Mouse (Mus musculus): ENCODE data around the gene Zfp276. TPM values are rescaled to one million over a fixed set of nuclear protein-coding genes. Genes with fewer than 3 reads are reported as not detected.
"Not testable (repeated sequence)": the region's sequence is repeated elsewhere in the genome, so short reads cannot be mapped to it uniquely, and the experiment has no call there.

The Zfp276 gene
- polyA plus RNA-seq, 1 experiment from 2014 or later, result 25.4 TPM

DNA sequence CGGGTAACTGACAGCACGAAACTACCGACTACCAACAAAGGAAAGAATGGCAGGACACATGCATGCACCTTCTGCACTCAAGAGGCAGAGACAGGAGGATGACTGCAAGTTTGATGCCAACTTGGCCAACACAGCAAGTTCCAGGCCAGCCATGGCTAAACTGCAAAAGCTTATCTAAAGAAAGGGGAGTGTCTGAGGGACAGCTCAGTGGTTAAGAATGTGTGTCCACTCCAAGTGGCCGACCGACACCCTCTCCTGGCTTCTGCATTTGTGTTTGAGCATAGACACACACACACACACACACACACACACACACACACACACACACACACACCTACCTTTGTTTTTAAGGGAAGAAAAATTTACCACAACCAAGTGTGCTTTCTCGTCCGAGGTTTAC lies 24.4 kb downstream of the Zfp276 start:
- H3K9me3 ChIP-seq, result no peaks in the 10 kb centered on the region
- H3K36me3 ChIP-seq, result peaks cover 23% of the 10 kb centered on the region
- no peaks in the 10 kb centered on the region for H3K4me1 ChIP-seq
- WGBS, result 75% methylated on average over 7 of the region's 7 CpGs
- H3K4me3 ChIP-seq, result no peak overlapping the region
- H3K4me2 ChIP-seq, result no peak overlapping the region
- no peak overlapping the region for H3K9ac ChIP-seq
- no peak for ATAC-seq (ENCODE audit: insufficient number of reproducible peaks, low FRiP score, low TSS enrichment, low read depth)
- H3K27me3 ChIP-seq, result no peaks in the 10 kb centered on the region
- no peak overlapping the region for H3K27ac ChIP-seq

DNA sequence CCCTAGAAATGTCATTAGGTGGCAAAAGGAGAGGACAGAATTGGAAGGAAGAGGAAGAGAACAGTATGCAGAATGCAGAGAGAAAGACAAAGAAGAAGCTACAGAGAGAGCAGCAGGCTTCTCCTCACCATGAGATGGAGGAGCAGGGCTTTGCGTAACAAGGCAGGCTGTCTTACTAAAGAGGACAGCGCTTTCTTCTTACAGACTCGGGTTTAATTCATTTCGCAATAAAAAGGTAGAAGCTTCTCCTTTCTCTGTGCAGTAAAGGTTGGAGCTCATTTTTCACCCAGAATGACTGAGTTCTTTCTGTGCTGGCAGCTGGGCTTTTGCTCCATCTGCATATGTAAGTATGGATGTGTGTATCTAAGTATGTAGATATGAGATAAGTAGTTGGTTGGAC lies 25.8 kb downstream of the Zfp276 start:
- ATAC-seq (ENCODE audit: insufficient number of reproducible peaks, low FRiP score, low TSS enrichment, low read depth), result no peak
- no peak overlapping the region for H3K9ac ChIP-seq
- no peak overlapping the region for H3K4me3 ChIP-seq
- H3K27ac ChIP-seq, result no peak overlapping the region
- H3K27me3 ChIP-seq, result no peaks in the 10 kb centered on the region
- no peaks in the 10 kb centered on the region for H3K4me1 ChIP-seq
- peaks cover 23% of the 10 kb centered on the region for H3K36me3 ChIP-seq
- no peak overlapping the region for H3K4me2 ChIP-seq
- no peaks in the 10 kb centered on the region for H3K9me3 ChIP-seq
- 88% methylated on average over 4 of the region's 4 CpGs for WGBS

DNA sequence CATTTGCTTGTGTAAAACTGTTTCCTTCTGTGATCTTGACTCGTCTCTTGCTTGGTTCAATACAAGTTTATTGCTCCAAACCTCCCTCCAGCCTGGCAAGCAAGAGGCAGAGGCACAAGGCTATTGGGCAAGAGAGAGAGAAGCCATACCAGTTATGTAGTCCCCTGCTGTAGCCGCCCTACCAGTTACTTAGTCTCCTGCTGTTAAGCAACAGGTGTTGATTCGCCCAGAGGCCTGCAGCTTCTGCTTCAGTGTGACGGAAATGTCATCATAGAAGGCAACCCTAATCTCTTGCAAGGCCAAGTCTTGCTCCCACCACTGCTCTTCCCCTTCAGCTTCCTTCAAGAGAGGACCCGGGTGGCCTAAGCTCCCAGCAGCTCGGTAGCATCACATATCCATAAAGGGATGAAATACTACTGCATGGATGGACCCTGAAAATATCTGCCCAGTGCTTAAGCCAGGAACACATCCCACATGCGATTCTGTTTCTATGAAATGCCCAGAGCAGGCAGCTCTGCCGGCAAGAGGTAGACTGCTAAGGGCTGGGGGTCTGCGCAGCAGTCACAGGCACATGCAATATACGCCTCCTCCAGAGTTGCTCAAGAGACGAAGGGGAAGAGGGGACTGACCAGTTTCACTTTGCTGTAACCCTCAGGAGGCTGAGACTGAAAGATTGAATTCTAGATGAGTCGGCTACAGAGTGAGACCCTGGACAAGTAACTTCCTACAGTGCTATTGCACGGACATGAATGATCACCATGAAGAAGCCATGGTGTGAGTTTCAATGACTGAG lies 26.5 kb downstream of the Zfp276 start:
- no peaks in the 10 kb centered on the region for H3K4me1 ChIP-seq
- no peaks in the 10 kb centered on the region for H3K27me3 ChIP-seq
- H3K9ac ChIP-seq, result no peak overlapping the region
- no peak overlapping the region for H3K4me3 ChIP-seq
- no peak for ATAC-seq (ENCODE audit: insufficient number of reproducible peaks, low FRiP score, low TSS enrichment, low read depth)
- no peaks in the 10 kb centered on the region for H3K9me3 ChIP-seq
- 83% methylated on average over 13 of the region's 13 CpGs for WGBS
- peaks cover 19% of the 10 kb centered on the region for H3K36me3 ChIP-seq
- H3K27ac ChIP-seq, result no peak overlapping the region
- no peak overlapping the region for H3K4me2 ChIP-seq

DNA sequence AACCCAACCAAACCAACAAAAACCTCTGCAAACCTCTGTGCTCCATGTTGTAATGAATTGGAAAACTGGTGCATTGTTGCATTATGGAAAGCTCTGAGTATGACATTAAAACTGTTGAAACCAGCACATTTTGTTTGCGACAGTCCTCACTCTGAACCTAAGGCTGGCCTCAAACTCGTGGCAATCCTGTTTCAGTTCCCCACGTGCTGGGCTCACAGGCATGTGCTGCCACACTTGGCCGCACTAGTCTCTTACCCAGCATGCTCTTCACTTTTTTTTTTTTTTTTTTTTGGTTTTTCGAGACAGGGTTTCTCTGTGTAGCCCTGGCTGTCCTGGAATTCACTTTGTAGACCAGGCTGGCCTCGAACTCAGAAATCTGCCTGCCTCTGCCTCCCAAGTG lies 29.0 kb downstream of the Zfp276 start:
- not testable (repeated sequence) for H3K4me2 ChIP-seq; ATAC-seq (ENCODE audit: insufficient number of reproducible peaks, low FRiP score, low TSS enrichment, low read depth); H3K9me3 ChIP-seq; H3K27ac ChIP-seq; H3K4me1 ChIP-seq; H3K27me3 ChIP-seq; H3K4me3 ChIP-seq; H3K9ac ChIP-seq
- peaks cover 27% of the 10 kb centered on the region for H3K36me3 ChIP-seq
- 87% methylated on average over 5 of the region's 6 CpGs for WGBS

DNA sequence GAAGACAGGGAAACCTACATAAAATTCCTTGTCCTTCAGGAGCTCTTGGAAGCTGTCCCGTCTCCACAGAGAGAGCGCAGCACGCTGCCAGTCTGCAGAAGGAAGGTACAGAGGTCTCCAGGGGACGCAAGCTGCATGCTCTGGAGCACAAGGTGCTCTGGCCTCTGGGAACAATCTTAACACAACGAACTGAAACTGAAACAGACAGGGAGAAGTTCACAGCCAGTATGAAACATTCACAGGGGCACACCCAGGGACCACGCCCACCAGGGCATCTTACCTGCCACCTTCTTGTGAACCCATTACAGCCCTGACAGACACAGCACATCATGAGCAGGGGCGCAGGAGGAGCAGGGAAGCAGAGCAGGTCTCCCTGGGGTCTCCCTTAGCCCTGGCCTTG lies 30.0 kb downstream of the Zfp276 start:
- Histone ChIP-seq H3K4me2 (no peak overlapping the region), H3K27me3 (no peaks in the 10 kb centered on the region), H3K27ac (no peak overlapping the region), H3K36me3 (peaks cover 35% of the 10 kb centered on the region), H3K4me1 (no peaks in the 10 kb centered on the region), H3K4me3 (no peak overlapping the region), H3K9ac (no peak overlapping the region), H3K9me3 (no peaks in the 10 kb centered on the region)
- ATAC-seq (ENCODE audit: insufficient number of reproducible peaks, low FRiP score, low TSS enrichment, low read depth), result no peak
- 84% methylated on average over 7 of the region's 7 CpGs for WGBS

DNA sequence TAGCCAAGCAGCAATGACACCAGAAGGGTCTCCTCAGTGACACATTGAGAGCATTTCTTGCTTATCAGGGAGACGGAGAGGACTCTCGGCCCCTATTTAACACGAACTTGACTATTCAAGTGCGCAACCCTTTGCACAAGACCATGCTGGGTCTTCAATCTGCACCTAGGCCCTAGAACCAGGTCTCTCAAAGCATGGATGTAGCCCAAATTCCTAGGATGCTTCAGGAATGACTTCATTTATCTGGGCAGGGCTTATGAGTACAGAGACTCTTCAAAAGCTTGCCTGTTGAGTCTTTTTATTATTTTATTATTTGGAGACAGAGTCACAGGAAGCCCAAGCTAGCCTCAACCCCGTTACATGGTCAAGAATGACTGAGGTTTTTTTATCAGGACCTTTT lies 30.5 kb downstream of the Zfp276 start:
- Histone ChIP-seq H3K36me3 (peaks cover 36% of the 10 kb centered on the region), H3K27ac (no peak overlapping the region), H3K4me1 (no peaks in the 10 kb centered on the region), H3K4me2 (no peak overlapping the region), H3K4me3 (no peak overlapping the region), H3K27me3 (no peaks in the 10 kb centered on the region), H3K9me3 (no peaks in the 10 kb centered on the region), H3K9ac (no peak overlapping the region)
- WGBS, result 92% methylated on average over 5 of the region's 5 CpGs
- no peak for ATAC-seq (ENCODE audit: insufficient number of reproducible peaks, low FRiP score, low TSS enrichment, low read depth)

DNA sequence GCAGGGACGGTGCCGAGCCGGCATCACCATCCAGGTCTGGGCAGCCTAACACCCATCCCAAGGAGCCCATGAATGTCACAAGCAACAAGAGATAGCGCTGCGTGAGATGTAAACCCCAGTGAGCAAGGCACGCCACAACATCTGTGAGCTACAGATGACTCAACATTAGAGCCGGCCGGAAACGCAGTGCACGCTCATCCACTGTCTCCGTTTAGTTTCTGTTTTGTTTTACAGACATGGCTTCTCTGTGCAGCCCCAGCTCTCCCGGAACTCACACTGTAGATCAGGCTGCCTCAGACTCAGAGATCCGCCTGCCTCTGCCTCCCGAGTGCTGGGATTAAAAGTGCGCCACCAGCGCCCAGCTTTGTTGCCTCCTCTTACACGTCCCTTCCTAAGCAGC lies 33.4 kb downstream of the Zfp276 start:
- Histone ChIP-seq H3K27ac (no peak overlapping the region), H3K9ac (no peak overlapping the region), H3K4me1 (no peaks in the 10 kb centered on the region), H3K4me2 (no peak overlapping the region), H3K27me3 (no peaks in the 10 kb centered on the region), H3K36me3 (peaks cover 27% of the 10 kb centered on the region), H3K4me3 (no peak overlapping the region), H3K9me3 (no peaks in the 10 kb centered on the region)
- no peak for ATAC-seq (ENCODE audit: insufficient number of reproducible peaks, low FRiP score, low TSS enrichment, low read depth)
- WGBS, result 94% methylated on average over 17 of the region's 17 CpGs

DNA sequence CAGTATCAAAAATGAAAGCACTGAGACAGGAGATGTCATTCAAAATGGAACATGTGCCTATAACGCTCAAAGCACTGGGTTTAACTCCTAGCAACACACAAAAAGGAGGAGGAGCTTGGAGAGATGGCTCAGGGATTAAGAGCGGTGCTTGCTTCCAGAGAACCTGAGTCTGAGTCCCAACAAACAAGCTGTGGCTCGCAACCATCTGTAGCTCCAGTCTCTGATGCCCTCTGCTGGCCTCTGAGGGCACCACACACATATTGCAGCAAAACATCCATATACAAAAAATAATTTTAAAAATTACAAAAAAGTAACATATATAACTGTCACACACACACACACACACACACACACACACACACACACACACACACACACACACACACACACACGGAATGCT lies 36.2 kb downstream of the Zfp276 start:
- Histone ChIP-seq H3K9me3 (no peaks in the 10 kb centered on the region), H3K4me3 (no peak overlapping the region), H3K9ac (no peak overlapping the region), H3K27ac (no peak overlapping the region), H3K36me3 (peaks cover 27% of the 10 kb centered on the region), H3K4me1 (no peaks in the 10 kb centered on the region), H3K27me3 (no peaks in the 10 kb centered on the region), H3K4me2 (no peak overlapping the region)
- 70% methylated on average over 4 of the region's 4 CpGs for WGBS
- ATAC-seq (ENCODE audit: insufficient number of reproducible peaks, low FRiP score, low TSS enrichment, low read depth), result no peak

DNA sequence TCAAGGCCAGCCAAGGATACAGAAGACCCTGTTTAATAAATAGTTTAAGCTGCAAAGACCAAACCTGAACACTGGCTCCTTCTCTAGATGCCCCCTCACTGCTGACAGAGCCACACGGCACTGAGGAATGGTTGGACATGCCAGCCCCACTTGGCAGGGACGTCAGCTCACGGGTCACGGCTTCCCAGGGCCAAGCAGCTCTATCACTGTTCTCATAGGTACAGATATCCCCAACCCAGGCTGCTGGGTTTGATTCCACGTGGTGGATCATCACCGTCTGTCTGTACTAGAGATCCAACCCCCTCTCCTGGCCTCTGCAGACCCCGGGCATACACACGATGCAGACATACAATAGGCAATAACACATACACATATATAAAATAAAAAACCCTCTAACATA lies 36.7 kb downstream of the Zfp276 start:
- peaks cover 32% of the 10 kb centered on the region for H3K36me3 ChIP-seq
- 92% methylated on average over 8 of the region's 8 CpGs for WGBS

DNA sequence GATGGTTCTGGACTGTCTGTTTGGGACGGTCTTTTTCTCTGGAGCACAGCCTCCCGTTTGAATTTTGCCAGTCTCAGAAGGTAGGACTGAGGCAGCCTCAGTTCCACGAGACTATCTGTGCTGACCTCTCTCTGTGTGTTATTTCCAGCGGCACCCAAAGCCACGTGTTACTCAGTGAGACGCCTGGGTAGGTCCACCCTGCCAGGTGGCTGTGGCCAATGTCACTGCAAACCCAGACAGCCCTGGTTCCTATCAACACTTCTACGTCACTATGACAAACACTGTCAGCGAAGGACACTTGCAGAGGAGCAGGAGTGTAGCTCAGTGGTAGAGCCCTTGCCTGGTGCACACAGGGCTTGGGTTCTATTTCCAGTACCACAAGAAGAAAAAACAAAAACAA lies 37.7 kb downstream of the Zfp276 start:
- H3K4me3 ChIP-seq, result no peak overlapping the region
- H3K9ac ChIP-seq, result no peak overlapping the region
- H3K27ac ChIP-seq, result no peak overlapping the region
- H3K4me2 ChIP-seq, result no peak overlapping the region
- 81% methylated on average over 8 of the region's 8 CpGs for WGBS
- H3K27me3 ChIP-seq, result no peaks in the 10 kb centered on the region
- H3K4me1 ChIP-seq, result no peaks in the 10 kb centered on the region
- no peak for ATAC-seq (ENCODE audit: insufficient number of reproducible peaks, low FRiP score, low TSS enrichment, low read depth)
- no peaks in the 10 kb centered on the region for H3K9me3 ChIP-seq
- peaks cover 38% of the 10 kb centered on the region for H3K36me3 ChIP-seq

More for the DNA sequence above, 36.7 kb downstream of the Zfp276 start:
- Histone ChIP-seq H3K4me3 (no peak overlapping the region), H3K9ac (no peak overlapping the region), H3K4me2 (no peak overlapping the region), H3K9me3 (no peaks in the 10 kb centered on the region), H3K4me1 (no peaks in the 10 kb centered on the region), H3K27ac (no peak overlapping the region), H3K27me3 (no peaks in the 10 kb centered on the region)
- no peak for ATAC-seq (ENCODE audit: insufficient number of reproducible peaks, low FRiP score, low TSS enrichment, low read depth)

DNA sequence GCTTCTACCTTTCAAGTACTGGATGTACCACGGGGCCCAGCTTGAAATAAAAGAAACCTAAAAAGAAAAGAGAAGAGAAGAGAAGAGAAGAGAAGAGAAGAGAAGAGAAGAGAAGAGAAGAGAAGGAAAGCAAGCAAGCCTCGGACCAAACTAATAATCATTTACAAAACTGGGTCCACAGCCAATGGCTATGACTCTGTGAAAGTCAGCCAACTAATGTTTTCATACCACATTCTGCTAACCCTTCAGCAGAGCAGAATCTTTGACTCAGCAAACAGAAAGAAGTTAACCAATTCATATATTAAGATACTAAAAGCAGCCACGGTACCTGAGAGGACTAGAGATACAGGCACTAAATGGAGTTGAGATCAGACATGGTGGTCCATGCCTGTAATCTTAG lies 38.3 kb downstream of the Zfp276 start:
- 79% methylated on average over 3 of the region's 3 CpGs for WGBS
- H3K4me1 ChIP-seq, result no peaks in the 10 kb centered on the region
- no peak for ATAC-seq (ENCODE audit: insufficient number of reproducible peaks, low FRiP score, low TSS enrichment, low read depth)

DNA sequence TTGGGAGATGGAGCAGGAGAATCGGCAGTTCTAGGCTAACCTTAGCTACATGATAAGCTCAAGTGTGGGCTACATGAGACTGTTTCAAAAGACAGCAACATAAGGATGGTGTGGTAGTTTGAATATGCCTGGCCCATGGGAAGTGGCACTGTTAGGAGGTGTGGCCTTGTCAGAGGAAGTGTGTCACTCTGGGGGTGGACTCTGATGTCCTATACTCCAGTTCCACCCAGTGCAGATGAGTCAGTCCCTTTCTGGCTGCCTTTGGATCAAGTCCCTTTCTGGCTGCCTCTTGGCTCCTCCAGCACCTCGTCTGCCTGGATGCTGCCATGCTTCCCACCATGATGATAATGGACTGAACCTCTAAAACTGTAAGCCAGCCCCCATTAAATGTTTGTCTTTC lies 38.8 kb downstream of the Zfp276 start:
- Histone ChIP-seq H3K27me3 (no peaks in the 10 kb centered on the region), H3K36me3 (peaks cover 36% of the 10 kb centered on the region), H3K4me3 (no peak overlapping the region), H3K4me2 (no peak overlapping the region), H3K27ac (no peak overlapping the region), H3K4me1 (no peaks in the 10 kb centered on the region), H3K9me3 (no peaks in the 10 kb centered on the region), H3K9ac (no peak overlapping the region)
- no peak for ATAC-seq (ENCODE audit: insufficient number of reproducible peaks, low FRiP score, low TSS enrichment, low read depth)
- WGBS, result 85% methylated on average over 2 of the region's 2 CpGs

More for the DNA sequence above, 38.3 kb downstream of the Zfp276 start:
- no peak overlapping the region for H3K9ac ChIP-seq
- H3K27ac ChIP-seq, result no peak overlapping the region
- H3K4me3 ChIP-seq, result no peak overlapping the region
- H3K36me3 ChIP-seq, result peaks cover 40% of the 10 kb centered on the region
- H3K9me3 ChIP-seq, result no peaks in the 10 kb centered on the region
- H3K27me3 ChIP-seq, result no peaks in the 10 kb centered on the region
- no peak overlapping the region for H3K4me2 ChIP-seq

DNA sequence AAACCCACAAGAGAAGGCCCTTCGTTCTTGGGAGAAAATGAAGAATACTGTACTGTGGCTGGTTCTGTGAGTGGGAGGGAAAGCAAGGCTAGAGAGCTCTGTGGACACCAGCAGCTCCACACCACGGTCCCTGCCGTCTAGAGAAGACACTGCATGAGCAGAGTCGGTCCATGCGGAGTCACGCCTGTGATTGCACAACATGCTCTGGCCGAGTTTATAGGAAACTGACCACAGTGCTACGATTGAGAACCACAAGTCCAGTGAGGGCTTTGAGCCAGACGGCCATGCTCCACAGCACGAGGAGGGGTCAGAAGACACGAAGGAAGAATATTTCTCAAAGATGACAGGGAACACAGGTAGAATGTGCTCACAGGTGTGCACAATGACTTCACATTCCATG lies 44.3 kb downstream of the Zfp276 start:
- Histone ChIP-seq H3K36me3 (peaks cover 21% of the 10 kb centered on the region), H3K9me3 (no peaks in the 10 kb centered on the region), H3K27ac (no peak overlapping the region), H3K4me3 (no peak overlapping the region), H3K27me3 (no peaks in the 10 kb centered on the region), H3K4me1 (no peaks in the 10 kb centered on the region), H3K9ac (no peak overlapping the region), H3K4me2 (no peak overlapping the region)
- WGBS, result 92% methylated on average over 11 of the region's 11 CpGs
- no peak for ATAC-seq (ENCODE audit: insufficient number of reproducible peaks, low FRiP score, low TSS enrichment, low read depth)

All from limb, embryonic 15.5 days (tissue).